Mouse (Mus musculus): ENCODE data around the gene Amotl1. TPM values are rescaled to one million over a fixed set of nuclear protein-coding genes. Genes with fewer than 3 reads are reported as not detected.

Amotl1 gene
- polyA plus RNA-seq, 1 experiment from 2014 or later = 1.6 TPM

DNA sequence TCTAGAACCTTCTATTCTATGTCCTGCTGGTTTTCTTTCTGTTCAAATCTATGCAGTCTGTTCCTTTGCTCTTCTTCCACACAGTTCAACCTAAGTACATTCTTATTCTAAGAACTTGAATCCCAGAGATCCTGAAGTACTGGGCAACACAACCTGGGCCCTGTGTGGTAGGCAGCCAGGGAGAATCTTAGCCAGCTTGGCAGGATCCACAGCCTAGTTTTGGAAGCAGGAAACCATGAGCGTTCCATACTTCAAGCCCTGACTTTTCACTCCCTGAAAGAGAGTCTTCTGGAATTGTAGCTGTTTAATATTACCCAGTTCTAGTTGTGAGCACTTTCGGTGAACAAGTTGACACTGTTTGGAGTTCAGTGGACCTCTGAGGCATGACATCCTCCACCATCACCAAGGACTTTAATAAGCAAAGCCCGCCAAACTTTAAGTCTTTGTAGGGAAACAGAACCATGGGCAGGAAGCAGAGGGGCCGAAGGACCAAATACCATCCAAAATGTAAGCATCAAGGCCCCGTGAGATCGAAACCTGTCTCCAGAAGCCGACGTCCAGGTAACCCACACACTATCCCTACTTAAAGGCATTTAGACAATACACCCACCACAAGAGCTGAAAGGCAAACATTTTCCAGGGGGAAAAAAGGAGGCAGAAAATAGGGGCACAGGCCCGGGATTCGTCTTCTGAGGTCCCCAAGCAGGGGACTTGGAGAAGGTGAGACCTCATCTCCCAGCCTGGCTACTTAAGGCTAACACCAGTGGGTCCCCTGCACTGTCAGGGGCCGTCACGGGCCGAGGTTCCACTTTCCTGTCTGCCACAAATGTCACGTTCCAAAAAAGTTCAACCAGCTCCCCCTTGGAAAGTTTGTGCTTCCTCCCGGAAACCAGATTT is 31.3 kb downstream of the Amotl1 start:
- peaks cover 3% of the 10 kb centered on the region; the same call in 1 of the 2 replicates for H3K4me1 ChIP-seq (ENCODE audit: insufficient read depth)
- WGBS (ENCODE audit: insufficient replicate concordance) = 14% methylated on average over 15 of the region's 15 CpGs
- TF ChIP-seq CTCF (IDR thresholded peaks at IDR 0.05; ENCODE audit: low read depth) (no peak), EP300 (IDR thresholded peaks at IDR 0.05; ENCODE audit: low read depth) (no peak)
- no peak for DNase-seq
- no peaks in the 10 kb centered on the region for H3K36me3 ChIP-seq (replicated peaks; ENCODE audit: insufficient read depth, low read length)
- peak overlapping the region; percentile 76 for H3K9ac ChIP-seq (replicated peaks)
- no peak for ATAC-seq
- peak overlapping the region; percentile 89 for H3K27ac ChIP-seq (ENCODE audit: low read depth)
- H3K4me3 ChIP-seq (ENCODE audit: low read depth, low read length) = peak overlapping the region; percentile 61
- no peaks in the 10 kb centered on the region for H3K9me3 ChIP-seq (ENCODE audit: low read length)
- H3K4me2 ChIP-seq (ENCODE audit: low read depth, low read length) = peak overlapping the region; percentile 76
- H3K27me3 ChIP-seq (ENCODE audit: insufficient read depth, low read length) = peaks cover 21% of the 10 kb centered on the region

DNA sequence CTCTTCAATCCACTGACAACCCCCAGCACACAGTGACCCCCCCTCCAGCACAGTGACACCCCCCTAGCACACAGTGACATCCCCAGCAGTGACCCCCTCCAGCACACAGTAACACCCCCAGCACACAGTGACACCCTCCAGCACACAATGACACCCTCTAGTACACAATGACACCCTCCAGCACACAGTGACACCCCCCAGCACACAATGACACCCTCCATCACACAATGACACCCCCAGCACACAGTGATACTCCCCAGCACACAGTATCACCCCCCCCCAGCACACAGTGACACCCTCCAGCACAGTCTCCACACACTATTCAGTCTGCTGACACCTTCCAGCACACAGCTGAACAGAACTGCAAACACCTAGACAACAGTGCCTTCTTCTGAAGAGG is 32.3 kb downstream of the Amotl1 start:
- Histone ChIP-seq H3K36me3 (replicated peaks; ENCODE audit: insufficient read depth, low read length) (no peaks in the 10 kb centered on the region), H3K27me3 (ENCODE audit: insufficient read depth, low read length) (peaks cover 21% of the 10 kb centered on the region), H3K4me2 (ENCODE audit: low read depth, low read length) (peak overlapping the region; percentile 76), H3K9ac (replicated peaks) (no peak overlapping the region; the same call in 1 of the 2 replicates), H3K9me3 (ENCODE audit: low read length) (no peaks in the 10 kb centered on the region), H3K4me1 (ENCODE audit: insufficient read depth) (peaks cover 3% of the 10 kb centered on the region; the same call in 1 of the 2 replicates), H3K4me3 (ENCODE audit: low read depth, low read length) (no peak overlapping the region), H3K27ac (ENCODE audit: low read depth) (no peak overlapping the region; the same call in 1 of the 2 replicates)
- ATAC-seq (no peak), DNase-seq (no peak)
- TF ChIP-seq EP300 (IDR thresholded peaks at IDR 0.05; ENCODE audit: low read depth) (no peak), CTCF (IDR thresholded peaks at IDR 0.05; ENCODE audit: low read depth) (no peak)

DNA sequence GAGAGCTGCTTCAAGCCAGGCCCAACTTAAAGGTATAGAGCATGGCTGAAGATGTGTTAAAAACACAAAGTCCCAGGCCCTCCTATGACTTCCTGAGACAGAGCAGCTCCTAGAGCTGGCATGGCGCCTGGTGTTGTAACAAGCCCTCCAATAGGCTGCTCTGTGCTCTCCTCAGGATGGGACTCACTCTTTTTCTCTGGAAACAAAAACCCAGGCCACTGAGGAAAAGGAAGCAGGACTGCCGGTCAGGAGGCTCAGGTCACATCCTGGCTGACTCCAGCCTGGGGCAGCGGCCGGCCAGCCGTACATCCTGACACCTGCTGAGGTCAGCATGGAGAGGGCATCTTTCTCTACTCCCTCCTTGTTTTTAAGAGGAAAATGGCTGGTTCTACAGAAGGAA is 36.3 kb downstream of the Amotl1 start:
- no peak overlapping the region for H3K9ac ChIP-seq (replicated peaks)
- peak; percentile 66 for ATAC-seq
- no peaks in the 10 kb centered on the region for H3K4me1 ChIP-seq (ENCODE audit: insufficient read depth)
- 0 out of 2 replicates have a peak overlapping the region, but pooled peaks have one; percentile 22 for H3K27ac ChIP-seq (ENCODE audit: low read depth)
- H3K4me2 ChIP-seq (ENCODE audit: low read depth, low read length) = no peak overlapping the region
- H3K27me3 ChIP-seq (ENCODE audit: insufficient read depth, low read length) = 0 out of 2 replicates have a peak, but pooled peaks cover 3% of the 10 kb centered on the region
- 38% methylated on average over 5 of the region's 5 CpGs for WGBS (ENCODE audit: insufficient replicate concordance)
- no peaks in the 10 kb centered on the region for H3K9me3 ChIP-seq (ENCODE audit: low read length)
- H3K36me3 ChIP-seq (replicated peaks; ENCODE audit: insufficient read depth, low read length) = no peaks in the 10 kb centered on the region
- TF ChIP-seq EP300 (IDR thresholded peaks at IDR 0.05; ENCODE audit: low read depth) = no peak; the same call in 1 of the 2 replicates
- no peak for TF ChIP-seq CTCF (IDR thresholded peaks at IDR 0.05; ENCODE audit: low read depth)
- no peak overlapping the region for H3K4me3 ChIP-seq (ENCODE audit: low read depth, low read length)
- DNase-seq = peak; percentile 25

DNA sequence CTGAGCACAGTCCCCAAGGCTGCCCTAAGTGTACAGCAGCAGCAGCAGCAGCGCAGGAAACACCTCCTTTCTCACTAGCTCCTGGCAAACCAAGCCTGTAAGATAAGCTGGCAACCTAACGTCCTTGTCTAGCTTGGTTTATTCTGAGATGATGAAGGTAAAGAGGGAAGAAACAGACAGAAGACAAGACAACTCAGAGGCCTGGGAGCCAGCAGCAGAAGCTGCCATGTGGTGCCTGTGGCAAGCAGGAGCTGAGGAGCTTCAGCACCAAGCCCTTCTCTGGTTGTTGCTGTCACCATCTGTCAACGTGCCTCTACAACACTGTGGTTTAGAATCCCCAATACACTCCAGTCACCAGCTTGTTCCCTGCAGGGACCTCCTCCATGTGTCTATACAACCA is 37.4 kb downstream of the Amotl1 start:
- H3K4me1 ChIP-seq (ENCODE audit: insufficient read depth) = no peaks in the 10 kb centered on the region
- TF ChIP-seq CTCF (IDR thresholded peaks at IDR 0.05; ENCODE audit: low read depth) = no peak
- no peak for TF ChIP-seq EP300 (IDR thresholded peaks at IDR 0.05; ENCODE audit: low read depth)
- no peak for ATAC-seq
- no peak overlapping the region for H3K4me3 ChIP-seq (ENCODE audit: low read depth, low read length)
- no peaks in the 10 kb centered on the region for H3K9me3 ChIP-seq (ENCODE audit: low read length)
- no peak for DNase-seq
- H3K27me3 ChIP-seq (ENCODE audit: insufficient read depth, low read length) = no peaks in the 10 kb centered on the region
- H3K9ac ChIP-seq (replicated peaks) = no peak overlapping the region
- H3K36me3 ChIP-seq (replicated peaks; ENCODE audit: insufficient read depth, low read length) = no peaks in the 10 kb centered on the region
- H3K27ac ChIP-seq (ENCODE audit: low read depth) = no peak overlapping the region
- 45% methylated on average over 3 of the region's 3 CpGs for WGBS (ENCODE audit: insufficient replicate concordance)
- H3K4me2 ChIP-seq (ENCODE audit: low read depth, low read length) = no peak overlapping the region

DNA sequence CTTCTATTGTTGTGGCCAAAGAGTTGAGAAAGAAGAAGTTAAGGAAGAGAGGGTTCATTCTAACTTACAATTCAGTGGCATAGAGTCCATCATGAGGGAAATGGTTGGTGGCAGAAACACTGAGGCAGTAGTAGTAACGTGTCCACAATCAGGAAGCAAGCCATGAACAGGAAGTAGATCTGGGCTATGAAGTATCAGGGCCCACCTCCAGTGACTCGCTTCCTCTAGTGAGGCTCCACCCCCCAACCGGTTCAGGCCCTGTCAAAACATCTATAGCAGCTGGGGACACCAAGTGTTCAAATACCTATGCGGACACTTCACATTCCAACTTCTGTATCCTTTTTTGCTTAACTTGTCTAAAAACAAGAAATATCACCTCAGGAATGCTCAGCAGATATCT is 38.9 kb downstream of the Amotl1 start:
- H3K9ac ChIP-seq (replicated peaks) = no peak overlapping the region
- H3K27ac ChIP-seq (ENCODE audit: low read depth) = no peak overlapping the region
- no peak for TF ChIP-seq EP300 (IDR thresholded peaks at IDR 0.05; ENCODE audit: low read depth)
- TF ChIP-seq CTCF (IDR thresholded peaks at IDR 0.05; ENCODE audit: low read depth) = no peak
- ATAC-seq (no peak), DNase-seq (no peak)
- H3K4me3 ChIP-seq (ENCODE audit: low read depth, low read length) = no peak overlapping the region
- no peak overlapping the region for H3K4me2 ChIP-seq (ENCODE audit: low read depth, low read length)
- no peaks in the 10 kb centered on the region for H3K36me3 ChIP-seq (replicated peaks; ENCODE audit: insufficient read depth, low read length)
- H3K27me3 ChIP-seq (ENCODE audit: insufficient read depth, low read length) = no peaks in the 10 kb centered on the region
- no peaks in the 10 kb centered on the region for H3K9me3 ChIP-seq (ENCODE audit: low read length)
- WGBS (ENCODE audit: insufficient replicate concordance) = 61% methylated on average over 4 of the region's 4 CpGs
- no peaks in the 10 kb centered on the region for H3K4me1 ChIP-seq (ENCODE audit: insufficient read depth)

DNA sequence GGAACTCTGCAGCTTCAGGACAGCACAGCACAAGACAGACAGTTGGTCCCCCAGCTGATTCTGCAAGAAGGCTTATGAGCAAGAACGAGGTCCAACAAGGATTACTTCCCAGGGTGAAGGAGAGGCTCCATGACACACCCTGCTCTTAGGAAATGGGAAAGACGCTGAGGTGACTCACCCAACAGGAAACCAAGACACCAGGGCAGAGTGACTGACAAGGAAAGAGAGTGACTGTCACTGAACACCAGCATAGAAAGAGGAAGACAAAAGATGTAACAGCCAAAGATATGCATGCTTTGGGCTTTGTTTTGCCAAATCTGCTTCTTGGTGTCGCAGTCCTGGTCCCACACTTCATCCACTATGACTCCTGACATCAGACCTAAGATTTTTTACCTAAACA is 40.5 kb downstream of the Amotl1 start:
- Histone ChIP-seq H3K4me3 (ENCODE audit: low read depth, low read length) (no peak overlapping the region), H3K9me3 (ENCODE audit: low read length) (no peaks in the 10 kb centered on the region), H3K4me1 (ENCODE audit: insufficient read depth) (no peaks in the 10 kb centered on the region), H3K9ac (replicated peaks) (no peak overlapping the region), H3K27ac (ENCODE audit: low read depth) (no peak overlapping the region), H3K27me3 (ENCODE audit: insufficient read depth, low read length) (no peaks in the 10 kb centered on the region), H3K36me3 (replicated peaks; ENCODE audit: insufficient read depth, low read length) (no peaks in the 10 kb centered on the region), H3K4me2 (ENCODE audit: low read depth, low read length) (no peak overlapping the region)
- ATAC-seq (no peak), DNase-seq (no peak)
- WGBS (ENCODE audit: insufficient replicate concordance) = 42% methylated on average over 3 of the region's 3 CpGs
- TF ChIP-seq EP300 (IDR thresholded peaks at IDR 0.05; ENCODE audit: low read depth) (no peak), CTCF (IDR thresholded peaks at IDR 0.05; ENCODE audit: low read depth) (no peak)

Measured in liver, postnatal 0 days (tissue).